Mouse (Mus musculus): ENCODE results near the gene Dnajc27.

- TF ChIP-seq CTCF (IDR thresholded peaks at IDR 0.05; ENCODE audit: low read depth) (no peak), EP300 (IDR thresholded peaks at IDR 0.05; ENCODE audit: low read depth) (no peak)
Observed at GRCm38 (mm10) chr12:4058321-4058720, 24.1 kb upstream of the Dnajc27 start.

Measured in liver, embryonic 14.5 days (tissue).